Mouse (Mus musculus) right cerebral cortex, postnatal 36 days (tissue): ENCODE data around the gene Fhod1.

Experiments
- DNase-seq, 2 experiments: peaks; one replicate each; pipeline ENCODE4 v3.0.0; 2022; ENCODE audit warnings: low spot score in 2 of 2, mixed read lengths in 1 of 2

The Fhod1 gene

DNA sequence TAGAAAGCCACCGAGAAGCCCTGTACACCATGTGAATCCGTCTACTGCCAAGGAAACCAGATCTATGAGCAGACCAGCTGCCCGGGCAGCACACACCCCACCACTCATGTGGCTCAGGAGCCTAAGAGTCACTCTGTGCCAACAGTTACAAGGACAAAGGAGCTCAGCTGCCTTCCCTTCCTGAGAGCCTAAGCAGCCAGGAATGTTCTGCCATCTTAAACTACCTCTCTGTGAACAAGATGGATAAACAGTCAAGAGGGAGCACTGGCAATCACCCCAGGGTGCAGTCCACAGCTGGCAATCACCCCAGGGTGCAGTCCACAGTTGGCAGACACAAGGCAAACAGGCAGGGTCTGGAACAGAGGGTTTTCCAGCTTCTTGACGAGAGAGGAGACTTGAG is 29.8 kb downstream of the Fhod1 start:
- no peak for DNase-seq

DNA sequence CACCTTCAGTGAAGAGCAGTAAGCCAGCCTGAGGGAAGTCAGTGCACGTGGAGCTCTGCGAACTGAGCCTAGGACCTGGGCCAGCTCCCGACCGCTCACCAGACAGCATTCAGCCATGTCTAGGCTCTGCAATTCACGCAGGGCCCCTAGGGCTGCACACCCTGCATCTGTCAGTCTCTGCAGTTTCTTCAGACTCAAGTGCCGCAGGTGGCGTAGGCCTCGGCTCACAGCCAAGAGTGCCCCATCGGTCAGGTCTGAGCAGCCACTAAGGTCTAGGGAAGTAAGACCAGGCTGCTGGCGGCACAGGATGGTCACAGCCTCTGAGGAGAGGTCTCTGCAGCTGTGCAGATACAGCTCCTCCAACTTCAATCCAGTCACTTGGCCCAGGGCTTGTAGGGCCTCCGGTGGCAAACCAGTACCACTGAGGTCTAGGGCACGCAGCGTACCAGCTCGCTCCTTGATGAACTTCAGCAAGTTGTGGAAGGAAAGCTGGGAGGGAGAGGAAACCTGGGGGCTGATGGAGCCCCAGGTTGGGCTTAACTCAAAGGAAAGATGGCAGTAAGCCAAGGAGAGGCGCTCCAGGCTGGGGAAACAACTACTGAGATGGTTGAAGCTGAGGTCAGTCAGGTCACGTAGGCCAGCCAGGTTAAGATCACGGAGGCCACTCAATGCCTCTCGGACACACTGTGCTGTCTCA is 32.5 kb downstream of the Fhod1 start:
- DNase-seq, result no peak

DNA sequence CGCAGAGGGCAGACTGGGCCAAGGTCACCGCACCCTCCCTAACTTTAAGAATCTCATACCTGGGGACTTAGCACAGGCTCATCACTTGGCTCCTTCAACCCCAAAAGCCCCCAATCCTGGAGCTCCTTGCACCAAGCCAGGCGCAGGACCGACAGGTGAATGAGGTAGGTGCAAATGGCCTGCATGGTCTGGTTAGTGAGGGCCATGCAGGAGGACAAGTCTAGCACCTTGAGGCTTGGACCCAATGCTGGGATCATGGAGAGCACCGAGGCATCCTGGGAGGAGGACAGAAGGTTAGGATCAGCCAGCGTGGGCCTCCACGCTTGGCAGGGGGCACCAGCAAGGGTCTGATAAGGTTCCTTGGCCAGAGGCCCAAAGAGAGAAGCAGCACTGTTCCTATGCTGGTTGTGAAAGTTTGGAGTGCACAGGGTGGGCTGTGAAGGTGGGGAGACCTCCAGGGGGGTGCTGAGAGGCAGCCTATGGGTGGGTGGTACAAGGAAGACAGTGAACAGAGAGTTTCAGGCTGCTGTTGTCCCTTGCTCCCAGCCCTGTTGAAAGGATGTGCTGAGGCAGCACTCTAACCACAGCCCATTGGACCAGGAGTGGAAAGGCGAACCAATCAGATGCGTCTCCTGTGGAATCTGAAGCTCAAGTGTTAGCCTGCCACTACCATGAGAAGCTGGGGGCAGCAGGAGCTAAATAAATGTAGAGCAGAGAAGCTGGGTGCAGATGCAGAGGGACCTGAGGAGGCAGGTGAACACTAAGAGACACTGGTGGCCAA is 33.9 kb downstream of the Fhod1 start:
- no peak for DNase-seq

DNA sequence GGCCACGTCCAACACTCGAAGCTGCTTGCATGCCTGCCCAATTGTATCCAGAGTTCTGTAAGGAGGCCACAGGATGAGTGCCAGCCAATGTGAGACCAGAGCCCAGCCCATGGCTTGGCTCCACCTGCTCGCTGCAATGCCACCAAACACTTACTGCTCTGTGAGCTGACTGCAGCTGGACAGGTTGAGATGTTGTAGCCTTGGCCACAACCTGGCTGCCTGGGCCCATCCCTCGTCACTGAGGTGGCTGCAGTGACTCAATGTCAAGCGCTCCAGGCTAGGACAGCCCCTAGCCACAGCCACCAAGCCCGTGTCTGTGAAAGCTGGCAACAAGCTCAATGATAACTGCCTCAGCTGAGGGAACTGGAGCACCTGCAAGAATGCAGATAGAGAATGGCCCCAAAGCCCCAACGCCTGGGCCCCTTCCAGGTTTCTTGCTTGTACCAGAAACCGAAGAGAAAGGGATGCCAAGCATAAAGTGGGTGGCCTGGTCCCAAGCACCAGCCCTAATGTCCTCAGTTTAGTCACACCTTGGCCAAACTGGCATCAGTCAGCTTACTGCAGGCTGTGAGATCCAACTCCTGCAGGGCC is 34.8 kb downstream of the Fhod1 start:
- DNase-seq, result no peak

DNA sequence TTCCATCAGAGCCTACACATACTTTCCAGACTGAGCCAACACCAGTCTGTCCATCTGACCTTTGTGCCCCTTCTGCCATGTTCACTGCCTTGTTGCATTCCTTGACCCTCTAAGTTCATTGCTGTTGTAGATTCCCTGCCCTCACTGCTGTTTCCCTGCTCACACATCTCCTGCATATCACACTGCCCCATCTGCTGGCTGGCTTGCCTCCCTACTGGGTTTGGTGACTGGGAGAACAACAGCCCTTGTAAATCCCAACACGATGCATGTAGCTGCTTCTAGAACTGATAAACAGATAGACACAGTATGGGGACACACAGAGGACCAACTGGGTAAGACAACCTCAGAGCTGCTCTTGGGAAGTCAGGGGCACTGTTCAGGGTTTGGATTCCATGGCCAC is 36.0 kb downstream of the Fhod1 start:
- DNase-seq, result no peak

DNA sequence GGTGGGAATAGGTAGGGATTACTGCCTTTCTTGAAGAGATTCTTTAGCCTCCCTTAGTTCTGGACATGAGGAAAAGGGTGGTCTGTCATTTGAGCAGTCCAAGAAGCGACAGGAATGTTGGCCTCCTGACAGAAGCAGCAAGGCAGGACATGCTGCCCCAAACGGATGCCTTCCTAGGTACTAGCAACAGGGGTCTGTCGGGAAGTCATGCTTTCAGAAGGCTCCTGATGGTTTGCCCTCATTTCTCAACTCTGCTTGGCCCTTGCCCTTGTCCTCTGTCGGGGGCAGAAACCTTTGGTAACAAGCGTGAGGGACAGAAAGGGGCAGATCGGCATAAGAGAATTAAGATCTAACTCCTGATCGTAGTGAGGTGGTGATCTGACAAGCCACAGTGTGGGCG is 37.6 kb downstream of the Fhod1 start:
- no peak for DNase-seq

DNA sequence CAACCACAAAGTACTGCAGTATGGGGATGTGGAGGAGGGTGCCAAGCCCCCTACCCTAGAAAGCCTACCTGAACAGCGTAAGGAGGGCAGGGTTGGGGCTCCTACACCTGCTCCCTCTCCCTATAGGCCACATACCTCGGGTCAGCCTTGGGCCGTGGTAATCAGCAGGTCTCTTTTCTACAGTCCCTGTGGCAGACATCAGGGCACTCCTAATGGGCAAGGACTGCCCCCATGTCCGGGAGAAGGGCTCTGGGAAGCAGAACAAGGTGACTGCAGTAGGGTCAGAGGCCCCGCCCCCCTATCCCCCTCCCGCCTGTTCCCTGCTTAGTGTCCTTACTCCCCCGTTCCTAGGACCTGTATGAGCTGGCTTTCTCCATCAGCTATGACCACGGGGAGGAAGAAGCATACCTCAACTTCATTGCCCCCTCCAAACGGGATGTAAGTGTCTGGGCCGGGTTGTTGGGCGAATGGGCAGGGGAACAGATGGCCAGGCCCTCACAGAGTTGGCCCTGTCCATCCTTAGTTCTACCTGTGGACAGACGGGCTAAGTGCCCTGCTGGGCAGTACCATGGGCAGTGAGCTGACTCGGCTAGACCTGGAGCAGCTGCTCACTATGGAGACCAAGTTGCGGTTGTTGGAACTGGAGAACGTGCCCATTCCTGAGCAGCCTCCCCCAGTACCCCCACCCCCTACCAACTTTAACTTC is 38.5 kb downstream of the Fhod1 start:
- no peak for DNase-seq

DNA sequence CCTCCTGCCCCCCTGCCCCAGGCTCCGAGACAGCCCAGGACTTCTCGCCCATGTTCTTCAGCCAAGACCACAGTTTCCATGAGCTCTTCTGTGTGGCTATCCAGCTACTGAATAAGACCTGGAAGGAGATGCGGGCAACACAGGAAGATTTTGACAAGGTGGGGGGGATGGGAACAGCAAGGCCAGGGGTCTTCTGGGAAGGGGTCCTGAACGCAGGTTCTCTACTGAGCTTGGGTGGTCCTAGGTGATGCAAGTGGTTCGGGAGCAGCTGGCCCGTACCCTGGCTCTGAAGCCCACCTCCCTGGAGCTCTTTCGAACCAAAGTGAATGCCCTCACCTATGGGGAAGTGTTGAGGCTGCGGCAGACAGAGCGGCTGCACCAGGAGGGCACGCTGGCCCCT is 39.3 kb downstream of the Fhod1 start:
- no peak for DNase-seq

DNA sequence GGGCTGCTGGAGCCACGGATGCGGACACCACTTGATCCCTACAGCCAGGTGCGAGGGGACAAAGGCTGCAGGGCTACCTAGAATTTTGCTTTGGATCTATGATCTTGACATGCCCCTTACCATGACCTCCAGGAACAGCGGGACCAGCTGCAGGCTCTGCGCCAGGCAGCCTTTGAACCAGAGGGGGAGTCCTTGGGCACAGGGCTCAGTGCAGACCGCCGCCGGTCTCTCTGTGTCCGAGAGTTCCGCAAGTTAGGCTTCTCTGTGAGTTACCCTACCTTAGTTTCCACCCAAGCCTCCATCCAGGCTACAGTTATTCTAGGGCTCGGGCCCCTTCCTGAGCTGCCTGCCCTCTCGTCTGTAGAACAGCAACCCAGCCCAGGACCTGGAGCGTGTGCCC is 40.1 kb downstream of the Fhod1 start:
- no peak for DNase-seq

DNA sequence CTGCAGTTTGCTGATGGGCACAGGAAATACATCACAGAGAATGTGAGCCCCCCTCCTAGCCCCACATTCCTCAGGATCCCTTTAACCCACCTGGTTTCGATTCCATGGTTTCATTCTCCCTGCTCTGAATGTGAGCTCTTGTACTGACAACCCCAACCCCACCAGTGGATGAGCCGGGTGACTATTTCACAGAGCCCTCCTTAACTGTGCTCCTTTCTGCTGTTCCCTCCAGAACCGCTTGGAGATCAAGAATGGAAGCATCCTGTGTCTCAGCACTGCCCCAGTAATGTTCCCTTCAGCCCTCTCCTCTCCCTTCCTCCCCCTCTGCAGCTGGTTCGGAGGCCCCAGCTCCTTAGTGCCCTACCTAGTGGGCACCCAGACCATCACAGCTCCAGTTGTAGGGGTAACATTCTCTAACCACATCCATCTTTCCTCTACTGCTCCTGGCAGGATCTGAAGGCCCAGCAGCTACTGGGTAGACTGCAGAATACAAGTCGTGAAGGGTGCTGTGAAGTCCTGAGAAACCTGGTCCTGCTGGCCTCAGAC is 41.5 kb downstream of the Fhod1 start:
- no peak for DNase-seq

DNA sequence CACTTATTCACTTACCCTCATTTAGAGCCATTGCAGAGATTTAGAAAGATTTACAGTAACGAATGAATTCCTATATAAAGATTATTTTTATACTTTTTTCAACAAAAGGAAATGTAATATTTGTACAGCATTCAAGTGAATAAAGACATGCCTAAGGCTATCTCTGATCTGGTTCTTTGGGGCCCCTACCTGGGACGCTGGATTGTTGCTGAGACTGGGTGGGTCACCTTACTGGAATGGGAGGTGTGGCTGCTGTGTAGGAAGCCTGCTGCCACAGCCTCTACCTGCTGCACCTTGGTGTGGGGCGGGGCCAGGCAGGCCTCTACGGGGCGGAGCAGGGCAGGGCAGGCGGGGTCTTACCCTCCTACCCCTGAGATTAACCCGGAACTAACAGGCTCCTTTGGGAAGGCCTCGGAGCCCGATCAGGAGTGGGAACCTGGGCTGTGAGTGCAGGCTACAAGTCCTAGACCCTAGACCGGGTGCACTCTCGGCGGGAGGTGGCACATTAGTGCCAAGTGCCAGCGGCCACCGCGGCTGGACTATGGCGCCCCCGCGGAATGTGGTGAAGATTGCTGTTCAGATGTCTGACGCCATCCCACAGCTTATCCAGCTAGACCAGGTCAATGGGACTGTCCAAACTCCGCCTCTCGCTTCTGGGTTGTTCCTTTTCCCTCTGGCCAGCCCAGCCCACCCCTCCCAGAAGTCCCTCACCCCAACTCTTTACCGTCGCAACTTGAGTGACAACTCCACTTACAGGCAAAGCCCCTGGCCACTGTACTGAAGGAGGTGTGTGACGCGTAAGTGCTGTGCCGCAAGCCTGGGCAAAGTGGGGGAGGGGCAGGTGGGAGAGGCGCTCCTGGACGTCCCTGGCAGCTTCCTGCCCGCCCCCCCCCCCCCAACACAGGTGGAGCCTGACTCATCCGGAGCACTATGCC is 42.3 kb downstream of the Fhod1 start, which contains the start of gene Elmo3:
Gene Elmo3, plus strand, starts transcription at position 391 of the 935 bp plus-strand sequence.
- no peak for DNase-seq

DNA sequence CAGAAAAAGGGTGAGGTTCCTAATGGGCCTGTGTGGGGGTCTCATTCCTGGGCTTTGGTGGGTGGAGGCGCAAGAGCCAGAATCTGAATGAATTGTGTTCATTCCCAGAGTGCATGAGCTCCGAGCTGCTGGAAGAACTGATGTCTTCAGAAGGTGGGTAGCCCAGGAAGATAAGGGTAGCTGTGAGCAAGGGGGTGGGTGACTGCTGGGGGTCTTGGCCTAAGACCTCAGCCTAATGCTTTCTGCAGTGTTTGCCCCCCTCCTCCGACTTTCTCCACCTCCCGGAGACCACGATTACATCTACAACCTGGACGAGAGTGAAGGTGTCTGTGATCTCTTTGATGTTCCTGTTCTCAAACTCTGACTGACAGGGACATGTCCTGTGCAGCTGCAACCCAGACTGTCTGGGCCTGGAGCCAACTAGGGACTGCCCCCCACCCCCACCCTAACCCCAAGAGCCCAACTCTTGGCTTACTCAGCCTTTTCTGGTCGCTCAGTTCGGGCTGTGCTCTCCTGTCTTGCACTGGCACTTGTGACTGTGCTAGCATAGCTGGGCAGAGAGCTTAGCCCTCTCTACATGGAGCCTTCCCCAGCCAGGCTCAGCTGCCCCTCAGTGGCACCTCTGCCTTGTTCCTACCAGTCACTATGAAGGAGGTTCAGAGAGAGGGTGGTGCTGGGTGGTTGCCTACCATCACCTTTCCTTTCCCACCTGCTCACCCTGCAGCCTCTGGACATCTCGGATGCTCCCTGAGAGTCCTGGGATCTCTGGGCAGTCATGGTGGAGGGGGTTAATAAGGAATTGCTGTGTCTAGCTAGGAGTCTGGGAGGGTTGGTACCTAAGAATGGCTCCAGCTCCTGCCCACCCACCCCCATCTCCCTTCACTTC is 43.2 kb downstream of the Fhod1 start:
- DNase-seq, result no peak

DNA sequence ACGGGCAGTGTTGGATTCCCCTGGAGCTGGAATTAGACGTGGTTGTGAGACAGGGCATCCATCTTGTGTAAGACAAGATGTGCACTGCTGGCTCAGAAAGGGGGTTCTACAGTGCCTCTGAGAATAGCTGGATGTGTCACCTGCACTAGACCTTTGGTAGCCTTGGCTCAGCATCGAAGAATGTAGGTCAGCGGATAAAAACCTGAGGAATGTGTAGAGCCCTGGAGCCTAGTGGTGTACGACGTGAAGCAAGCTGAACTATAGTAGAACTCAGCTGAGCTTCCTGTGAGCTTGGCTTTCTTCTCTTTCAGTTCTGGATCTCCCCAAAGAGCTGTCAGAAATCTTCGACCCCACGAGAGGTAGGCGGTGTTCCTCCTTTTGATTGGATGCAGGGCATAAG is 43.9 kb downstream of the Fhod1 start:
- DNase-seq, result no peak

DNA sequence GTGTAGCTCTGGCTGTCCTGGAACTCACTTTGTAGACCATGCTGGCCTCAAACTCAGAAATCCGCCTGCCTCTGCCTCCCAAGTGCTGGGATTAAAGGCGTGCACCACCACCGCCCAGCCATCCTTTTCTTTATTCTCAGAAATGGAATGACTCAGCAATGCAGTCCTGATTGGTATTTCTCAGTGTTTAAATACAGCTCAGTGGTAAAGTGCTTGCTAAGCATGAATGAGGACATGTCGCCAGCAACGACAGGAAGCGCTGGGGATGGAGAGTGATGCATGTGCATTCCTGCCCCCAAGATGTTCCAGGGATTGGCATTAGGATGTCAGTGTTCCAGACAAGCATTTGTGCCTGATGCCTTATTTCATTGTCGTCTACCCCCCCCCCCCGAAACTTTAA is 44.4 kb downstream of the Fhod1 start:
- DNase-seq, result no peak

DNA sequence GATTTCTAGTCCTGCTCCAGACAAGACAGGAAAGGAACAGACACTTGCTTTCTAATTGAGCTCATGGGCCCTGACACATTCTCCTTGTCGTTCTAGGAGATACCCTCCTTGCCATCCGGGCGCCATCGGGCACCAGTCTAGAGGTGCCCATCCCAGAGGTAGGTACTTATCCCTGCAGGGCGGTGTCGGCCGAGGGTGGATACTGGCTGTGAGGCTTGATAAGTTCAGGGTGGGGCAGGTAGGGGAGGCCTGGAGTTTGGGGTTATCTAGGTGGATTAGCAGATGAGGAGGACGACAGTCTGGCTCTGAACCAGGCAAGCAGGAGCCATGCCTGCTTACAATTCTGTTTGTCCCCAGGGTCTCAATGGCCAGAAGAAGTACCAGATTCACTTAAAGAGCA is 47.8 kb downstream of the Fhod1 start:
- no peak for DNase-seq

DNA sequence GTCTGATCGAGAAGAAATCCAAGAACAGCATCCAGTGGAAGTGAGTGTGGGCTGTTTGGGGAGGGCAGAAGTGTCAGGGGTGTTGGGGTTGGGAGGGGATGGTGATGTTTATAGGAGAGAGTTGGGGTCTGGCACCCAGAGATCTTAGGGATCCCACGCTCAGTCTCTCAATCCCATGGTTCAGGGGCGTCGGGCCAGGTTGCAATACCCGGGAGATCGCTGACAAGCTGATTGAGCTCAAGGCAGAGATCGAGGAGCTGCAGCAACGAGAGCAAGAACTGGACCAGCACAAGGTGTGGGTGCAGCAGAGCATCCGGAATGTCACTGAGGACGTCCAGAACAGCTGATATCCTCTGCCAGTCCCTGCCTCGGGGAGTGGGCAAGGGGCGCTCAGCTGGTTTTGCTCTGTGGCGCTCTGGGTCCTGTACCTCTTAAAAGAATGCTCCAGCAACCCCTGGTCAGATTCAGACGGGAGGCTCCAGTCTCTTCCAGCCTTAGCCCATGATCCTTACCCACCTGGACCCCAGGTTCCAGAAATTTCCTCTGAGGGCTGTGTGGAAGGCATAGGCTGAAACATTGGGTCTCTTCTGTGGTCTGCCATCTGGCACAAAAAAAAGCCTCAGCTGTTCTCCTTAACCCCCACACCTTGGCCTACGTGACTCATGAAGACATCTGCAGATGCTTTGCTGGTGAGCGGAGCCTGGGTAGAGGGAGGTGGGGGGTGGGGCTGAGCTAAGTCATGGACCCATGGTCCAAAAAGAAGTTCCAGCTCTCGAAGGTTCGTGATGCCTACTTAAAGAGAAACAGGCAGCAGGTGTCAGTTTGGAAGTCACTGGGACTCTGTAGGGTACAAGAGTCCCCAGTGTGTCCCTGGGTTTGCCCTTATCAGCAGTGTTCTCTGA is 49.2 kb downstream of the Fhod1 start:
- DNase-seq, result no peak

DNA sequence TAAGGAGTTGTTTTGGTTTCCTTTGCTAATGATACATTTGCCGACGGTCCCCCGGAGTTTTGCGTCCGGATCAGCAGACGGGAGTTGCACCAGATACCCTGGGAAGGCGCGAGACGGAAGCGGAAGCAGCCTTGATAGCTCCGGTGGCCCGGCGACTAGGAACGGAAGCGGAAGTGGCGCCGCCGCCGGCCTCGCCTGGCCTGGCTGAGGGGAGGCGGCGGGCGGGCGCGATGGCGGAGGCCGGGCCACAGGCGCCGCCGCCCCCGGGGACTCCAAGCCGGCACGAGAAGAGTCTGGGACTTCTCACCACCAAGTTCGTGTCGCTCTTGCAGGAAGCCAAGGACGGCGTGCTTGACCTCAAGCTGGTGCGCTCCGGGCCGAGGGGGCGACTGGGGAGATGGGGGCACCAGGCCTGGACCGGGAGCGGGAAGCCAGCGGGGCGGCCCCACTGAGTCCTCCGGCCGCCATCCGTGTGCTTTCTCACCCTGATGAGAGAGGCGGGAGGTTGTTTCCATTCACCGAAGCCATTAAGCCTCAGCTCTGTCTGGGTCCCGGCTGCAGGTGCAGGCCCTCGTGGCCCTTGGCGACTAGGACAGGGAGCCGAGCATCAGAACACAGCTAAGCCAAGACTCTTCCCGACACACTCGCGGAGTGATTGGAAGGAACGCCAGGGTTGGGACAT is 50.1 kb downstream of the Fhod1 start, which contains the start of gene E2f4:
Gene E2f4, plus strand, starts transcription at position 153 of the 682 bp plus-strand sequence.
- DNase-seq, result peak; percentile 92

DNA sequence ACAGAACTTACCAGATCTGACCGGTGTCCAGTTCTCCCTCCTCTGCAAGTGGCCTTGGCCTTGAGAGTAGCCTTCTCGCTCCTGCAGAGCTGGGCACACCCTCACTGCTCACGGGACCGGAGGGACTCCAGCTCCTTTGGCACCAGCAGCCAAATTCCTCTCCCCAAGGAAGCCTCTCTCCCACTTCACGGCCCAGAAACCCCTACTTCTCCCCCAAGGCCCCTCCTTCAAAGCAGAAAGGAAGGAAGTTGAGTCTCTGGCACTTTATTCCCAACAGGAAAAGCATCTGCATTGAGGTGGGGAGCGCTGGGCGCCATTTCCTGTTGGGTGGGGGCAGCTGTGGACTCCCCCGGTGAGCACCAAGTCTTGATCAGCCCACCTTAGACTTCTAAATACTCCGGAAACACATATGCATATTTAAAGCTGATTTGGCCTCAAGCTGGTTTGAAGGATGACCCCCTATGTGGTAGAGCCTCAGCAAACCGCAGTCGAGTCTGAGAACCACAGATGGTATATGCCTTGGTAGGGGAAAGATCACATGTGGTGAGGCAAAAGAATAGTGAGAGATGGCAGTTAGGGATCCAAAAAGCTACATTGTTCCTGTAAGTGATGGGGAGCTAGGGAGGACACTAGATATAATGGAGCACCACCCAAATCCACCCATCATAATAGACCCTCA is 51.7 kb downstream of the Fhod1 start, which contains the start of gene Exoc3l:
Gene Exoc3l, minus strand, starts transcription at position 207 of the 679 bp plus-strand sequence.
- DNase-seq, result no peak
